Mouse (Mus musculus) adrenal gland, postnatal 10 days (tissue): Measurements from ENCODE around the gene Cnpy1. TPM values are rescaled to one million over a fixed set of nuclear protein-coding genes. Genes with fewer than 3 reads are reported as not detected.

Experiments used
- DNase-seq: peaks from one replicate; pipeline ENCODE4 v3.0.0; 2021; ENCODE audit warnings: mixed read lengths
- total RNA-seq, 2 experiments: library from RNA; stranded (reverse); gene quantifications; 2 replicates each; pipeline ENCODE4 v1.2.3; 2021

Gene Cnpy1
- total RNA-seq, 2 experiments from 2014 or later, result 0.09 to 0.15 TPM

GRCm38 (mm10) chr5:28165358-28166255 lies 80.0 kb downstream of the Cnpy1 start, which contains the start of gene En2:
TSS of gene En2 (plus strand) at chr5:28165694.
- peak; percentile 63 for DNase-seq

- no peak for DNase-seq
Observed at GRCm38 (mm10) chr5:28163926-28164325, 81.7 kb downstream of the Cnpy1 start.

DNA sequence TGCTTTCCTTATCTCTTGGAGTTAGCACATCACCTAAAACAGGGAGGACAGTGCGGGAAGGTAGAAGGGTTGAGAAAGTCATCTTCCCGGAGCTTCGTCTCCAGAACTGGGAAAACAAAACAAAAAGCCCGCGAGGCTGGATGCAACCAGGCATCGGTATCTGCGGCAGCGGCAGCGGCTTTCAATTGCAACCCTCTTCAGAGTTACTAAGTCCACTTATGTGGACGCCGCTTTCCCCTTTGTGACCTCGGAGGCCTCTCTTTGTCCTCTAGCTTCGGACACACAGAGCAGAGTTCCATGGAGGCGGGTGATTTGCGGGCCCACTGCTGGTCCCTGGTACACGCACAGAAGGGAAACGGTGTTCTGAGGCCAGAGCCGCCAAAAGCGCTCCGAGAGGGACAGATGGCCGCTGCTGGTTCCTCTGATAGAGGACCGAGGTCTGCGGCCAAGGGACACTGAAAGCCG lies 83.6 kb downstream of the Cnpy1 start:
- DNase-seq, result no peak

DNA sequence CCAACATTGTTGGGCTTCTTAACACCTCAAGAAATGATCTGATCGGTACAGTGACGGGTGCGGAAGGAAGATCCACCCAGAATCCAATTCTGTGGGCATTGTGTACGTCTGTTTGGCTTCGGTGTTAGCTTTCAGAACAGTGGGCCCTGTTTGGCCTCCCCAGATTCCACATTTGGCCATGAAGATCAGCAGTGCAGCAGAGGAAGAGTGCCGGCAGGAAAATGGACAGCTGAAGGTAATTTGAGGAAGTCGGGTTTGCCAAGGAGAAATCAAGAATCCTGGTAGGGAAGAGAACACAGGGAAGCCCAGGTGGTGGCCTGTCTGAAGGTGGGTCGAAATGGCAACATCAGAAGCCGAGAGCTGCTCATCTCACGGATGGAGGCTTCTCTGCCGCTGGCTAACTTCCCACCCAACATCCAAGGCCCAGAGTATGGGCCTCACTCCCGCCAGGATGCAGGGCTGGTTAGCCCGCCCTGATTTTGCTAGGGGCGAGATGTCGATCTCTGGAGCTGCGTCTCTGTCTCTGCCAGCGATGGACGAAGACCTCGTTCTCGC lies 84.1 kb downstream of the Cnpy1 start:
- DNase-seq, result no peak

DNA sequence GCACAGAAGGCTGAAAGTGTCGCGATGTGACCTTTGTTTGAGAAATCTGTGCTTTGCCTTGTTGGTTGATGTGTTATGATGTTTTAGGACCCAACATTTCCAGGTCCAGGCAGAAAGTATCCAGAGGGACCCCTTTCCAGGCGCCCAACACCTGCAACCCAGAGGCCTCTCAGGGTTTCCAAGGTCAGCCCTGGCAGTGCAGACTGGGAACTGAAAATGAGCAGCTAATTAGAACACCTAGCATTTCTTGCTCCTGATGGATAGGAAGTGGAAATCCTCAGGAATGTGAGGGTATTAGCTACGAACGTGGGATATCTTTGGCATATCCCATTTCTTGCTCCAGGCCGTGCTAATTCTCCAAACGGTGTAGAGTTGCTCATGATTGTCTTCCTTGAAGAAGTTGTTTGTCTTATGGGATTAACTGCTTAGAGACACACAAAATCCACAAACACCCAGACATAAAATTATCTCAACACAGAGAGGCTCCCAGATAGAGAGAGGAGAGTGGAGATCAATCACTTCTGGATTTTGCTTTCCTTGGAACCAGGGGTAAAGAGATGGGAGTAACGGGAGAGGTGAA lies 85.6 kb downstream of the Cnpy1 start:
- no peak for DNase-seq

- DNase-seq, result no peak
Observed at GRCm38 (mm10) chr5:28159072-28159458, 86.5 kb downstream of the Cnpy1 start.

GRCm38 (mm10) chr5:28158308-28159071 lies 87.1 kb downstream of the Cnpy1 start:
- DNase-seq, result no peak

GRCm38 (mm10) chr5:28157781-28158180 lies 87.8 kb downstream of the Cnpy1 start:
- DNase-seq, result no peak

GRCm38 (mm10) chr5:28157044-28157730 lies 88.4 kb downstream of the Cnpy1 start:
- no peak for DNase-seq

Other genes with a start within 250 kb of the Cnpy1 start
- gene Insig1, start 174.4 kb downstream of the Cnpy1 start, total RNA-seq, result 10 to 100 TPM; 67.2 to 71.2 TPM
- not detected for gene En2, start 80.1 kb downstream of the Cnpy1 start, total RNA-seq
- 10 to 100 TPM; 46.8 to 52.7 TPM for gene Rbm33, start 71.3 kb upstream of the Cnpy1 start, total RNA-seq
- 10 to 100 TPM; 16.4 to 17.5 TPM for gene Shh, start 221.4 kb upstream of the Cnpy1 start, total RNA-seq